In genomic region chr5:29672551-29672950, GRCm38 (mm10) we compare ENCODE assay signal across 14 mouse cellular contexts.
A peak's percentile ranks its signal among the peaks of the same experiment; 100 is the strongest.
DNase-seq lines count a peak whose midpoint lies in the region.
"Had no signal": no experiment of that assay in that cellular context is flagged by ENCODE, and none has a peak within 500 bp of the region (broad histone marks: within the 10 kb centered on the region; RNA-seq: fewer than 3 reads in every experiment).

No protein-coding gene starts in this region.

- intact Hi-C loops in left cerebral cortex, postnatal 10 days (cut with DNase I): no loop called here

- DNase-seq in adrenal gland, adult 8-10 months: peak; percentile 29
- no peak for DNase-seq in adrenal gland, adult 18-20 months (ENCODE audit: low spot score in 2 of 2)
- DNase-seq in NIH3T3 (ENCODE audit: low read depth): peak; percentile 72
- DNase-seq in adrenal gland, postnatal 10 days: peak; percentile 12
- DNase-seq in left cerebral cortex, postnatal 10 days (ENCODE audit: extremely low spot score in 1 of 2, low spot score in 2 of 2): no peak
- no peak for DNase-seq in cerebellum, postnatal 25 days
- DNase-seq: cerebellum, adult 11 months; cerebellum, adult 2 months; cerebellum, adult 9-11 months; cerebellum, postnatal 36 days; embryo, embryonic 11 days; gastrocnemius, postnatal 25 days; kidney, adult 11 months; kidney, adult 8-10 months had no signal

Comparison
In these comparisons a context has a peak if more than half of its experiments do, and no peak if none do; other contexts are left out.
1. DNase-seq: peak in adrenal gland, adult 8-10 months (single experiment), NIH3T3 (single experiment) and adrenal gland, postnatal 10 days (single experiment); none in adrenal gland, adult 18-20 months (0 of 2), left cerebral cortex, postnatal 10 days (0 of 2) and cerebellum, postnatal 25 days (0 of 2).